Mouse (Mus musculus) c-Kit-positive CD71-positive TER-119-negative erythroid progenitor cells, embryonic 14.5 days (primary cell): ENCODE data around the gene Oas2.

ENCODE experiments used
- DNase-seq: peaks from one replicate; pipeline ENCODE4 v3.0.0-alpha.2; 2013; ENCODE audit warnings: low read depth

Oas2 gene

GRCm38 (mm10) chr5:120732740-120733139 lies 16.9 kb downstream of the Oas2 start:
- DNase-seq, result no peak

- no peak for DNase-seq
These were observed 20.3 kb downstream of the Oas2 start for GRCm38 (mm10) chr5:120729319-120729718.

- no peak for DNase-seq
These were observed 23.7 kb downstream of the Oas2 start for GRCm38 (mm10) chr5:120725811-120726455.

- no peak for DNase-seq
These were observed 28.6 kb downstream of the Oas2 start for GRCm38 (mm10) chr5:120721005-120721404.

- no peak for DNase-seq
These were observed 30.9 kb downstream of the Oas2 start for GRCm38 (mm10) chr5:120718600-120719378.

GRCm38 (mm10) chr5:120717136-120717535 lies 32.5 kb downstream of the Oas2 start:
- DNase-seq, result no peak

- DNase-seq, result peak; percentile 37
These were observed 35.3 kb downstream of the Oas2 start for GRCm38 (mm10) chr5:120714314-120714713.

- DNase-seq, result no peak
These were observed 36.9 kb downstream of the Oas2 start for GRCm38 (mm10) chr5:120712721-120713120.

GRCm38 (mm10) chr5:120711827-120712226 lies 37.8 kb downstream of the Oas2 start, which contains the start of gene Dtx1:
Dtx1 (minus strand) TSS chr5:120711927.
- DNase-seq, result no peak

- DNase-seq, result no peak
These were observed 38.2 kb downstream of the Oas2 start for GRCm38 (mm10) chr5:120711416-120711815.

- no peak for DNase-seq
These were observed 38.8 kb downstream of the Oas2 start for GRCm38 (mm10) chr5:120710826-120711248.

- DNase-seq, result no peak
These were observed 39.4 kb downstream of the Oas2 start for GRCm38 (mm10) chr5:120710161-120710825.

GRCm38 (mm10) chr5:120706976-120707375 lies 42.7 kb downstream of the Oas2 start:
- DNase-seq, result no peak

- DNase-seq, result no peak
These were observed 43.1 kb downstream of the Oas2 start for GRCm38 (mm10) chr5:120706541-120706940.

- DNase-seq, result no peak
These were observed 45.2 kb downstream of the Oas2 start for GRCm38 (mm10) chr5:120704421-120704820.

GRCm38 (mm10) chr5:120703660-120704059 lies 46.0 kb downstream of the Oas2 start:
- no peak for DNase-seq

GRCm38 (mm10) chr5:120702969-120703368 lies 46.7 kb downstream of the Oas2 start:
- no peak for DNase-seq

GRCm38 (mm10) chr5:120702421-120702820 lies 47.2 kb downstream of the Oas2 start:
- DNase-seq, result no peak

- DNase-seq, result no peak
These were observed 48.5 kb downstream of the Oas2 start for GRCm38 (mm10) chr5:120700996-120701790.

GRCm38 (mm10) chr5:120698801-120699391 lies 50.8 kb downstream of the Oas2 start:
- no peak for DNase-seq

GRCm38 (mm10) chr5:120698181-120698580 lies 51.5 kb downstream of the Oas2 start:
- no peak for DNase-seq

GRCm38 (mm10) chr5:120696865-120697264 lies 52.8 kb downstream of the Oas2 start:
- DNase-seq, result no peak
